Mouse (Mus musculus): ENCODE measurements around the gene Slc16a13.
A peak's percentile ranks its signal among the peaks of the same experiment; 100 is the strongest.

The Slc16a13 gene

GRCm38 (mm10) chr11:70220731-70221602 lies at the start of gene Slc16a13:
Slc16a13 (minus strand) TSS chr11:70221064.
- DNase-seq (ENCODE audit: low read depth), result peak; percentile 96

GRCm38 (mm10) chr11:70266405-70266804 lies 45.5 kb upstream of the Slc16a13 start:
- DNase-seq (ENCODE audit: low read depth), result peak; percentile 46

GRCm38 (mm10) chr11:70265819-70266218 lies 45.0 kb upstream of the Slc16a13 start:
- DNase-seq (ENCODE audit: low read depth), result no peak

- DNase-seq (ENCODE audit: low read depth), result no peak
These were observed 44.4 kb upstream of the Slc16a13 start for GRCm38 (mm10) chr11:70265252-70265651.

- DNase-seq (ENCODE audit: low read depth), result peak; percentile 33
These were observed 38.2 kb upstream of the Slc16a13 start for GRCm38 (mm10) chr11:70259035-70259434.

GRCm38 (mm10) chr11:70254931-70255531 lies 34.2 kb upstream of the Slc16a13 start, which contains the start of gene Alox12:
Alox12 (minus strand) TSS chr11:70255353.
- DNase-seq (ENCODE audit: low read depth), result no peak

GRCm38 (mm10) chr11:70254337-70254736 lies 33.5 kb upstream of the Slc16a13 start:
- no peak for DNase-seq (ENCODE audit: low read depth)

GRCm38 (mm10) chr11:70251853-70252252 lies 31.0 kb upstream of the Slc16a13 start:
- DNase-seq (ENCODE audit: low read depth), result no peak

- DNase-seq (ENCODE audit: low read depth), result no peak
These were observed 29.3 kb upstream of the Slc16a13 start for GRCm38 (mm10) chr11:70250150-70250549.

- peak; percentile 83 for DNase-seq (ENCODE audit: low read depth)
These were observed 26.4 kb upstream of the Slc16a13 start for GRCm38 (mm10) chr11:70247136-70247845.

GRCm38 (mm10) chr11:70242591-70242990 lies 21.7 kb upstream of the Slc16a13 start:
- DNase-seq (ENCODE audit: low read depth), result no peak

- DNase-seq (ENCODE audit: low read depth), result peak; percentile 90
These were observed 18.8 kb upstream of the Slc16a13 start, which contains the start of the genes Gm21988 and Rnasek for GRCm38 (mm10) chr11:70239541-70240279. Gm21988 (minus strand) TSS chr11:70239830. Rnasek (minus strand) TSS chr11:70239842.

GRCm38 (mm10) chr11:70238591-70239440 lies 18.0 kb upstream of the Slc16a13 start:
- peak; percentile 57 for DNase-seq (ENCODE audit: low read depth)

GRCm38 (mm10) chr11:70237457-70238167 lies 16.7 kb upstream of the Slc16a13 start, which contains the start of gene 0610010K14Rik:
0610010K14Rik (minus strand) TSS chr11:70237914.
- DNase-seq (ENCODE audit: low read depth), result peak; percentile 99

GRCm38 (mm10) chr11:70236717-70237116 lies 15.9 kb upstream of the Slc16a13 start:
- no peak for DNase-seq (ENCODE audit: low read depth)

GRCm38 (mm10) chr11:70235254-70235900 lies 14.5 kb upstream of the Slc16a13 start:
- no peak for DNase-seq (ENCODE audit: low read depth)

- no peak for DNase-seq (ENCODE audit: low read depth)
These were observed 13.6 kb upstream of the Slc16a13 start for GRCm38 (mm10) chr11:70234497-70234896.

GRCm38 (mm10) chr11:70234037-70234436 lies 13.2 kb upstream of the Slc16a13 start:
- DNase-seq (ENCODE audit: low read depth), result no peak

GRCm38 (mm10) chr11:70233016-70233415 lies 12.2 kb upstream of the Slc16a13 start:
- DNase-seq (ENCODE audit: low read depth), result peak; percentile 48
